Mouse (Mus musculus) lung, adult 2 months (tissue): ENCODE measurements around the gene 9930022D16Rik.

Experiments
- CTCF ChIP-seq: fragments of 200-500 bp; IDR thresholded peaks from 2 replicates; pipeline ENCODE4 v1.5.1; 2011; ENCODE audit warnings: mild to moderate bottlenecking, low read length, control low read depth; ENCODE audit not compliant: insufficient read depth
- POLR2A ChIP-seq: fragments of 200-500 bp; IDR thresholded peaks from 2 replicates; pipeline ENCODE4 v1.6.1; 2011; ENCODE audit warnings: low read depth, mild to moderate bottlenecking, control low read depth, low read length, borderline replicate concordance; ENCODE audit errors: extremely low read depth

GRCm38 (mm10) chr11:109391760-109392159 lies 22.0 kb upstream of the 9930022D16Rik start:
- no peak for TF ChIP-seq CTCF
- no peak for TF ChIP-seq POLR2A
